Mouse (Mus musculus) thymus, adult 2 months (tissue): ENCODE data around the gene Ubfd1.

Source experiments
- CTCF ChIP-seq: fragments of 200-500 bp; IDR thresholded peaks from 2 replicates; pipeline ENCODE4 v1.5.1; 2012; ENCODE audit warnings: mild to moderate bottlenecking, control low read depth, low read length, moderate library complexity, borderline replicate concordance; ENCODE audit not compliant: control insufficient read depth, poor library complexity, insufficient read depth; ENCODE audit errors: extremely low read depth
- POLR2A ChIP-seq: fragments of 200-500 bp; IDR thresholded peaks from 2 replicates; pipeline ENCODE4 v1.6.1; 2012; ENCODE audit warnings: mild to moderate bottlenecking, low read length, control low read depth, moderate library complexity; ENCODE audit not compliant: control insufficient read depth, poor library complexity, insufficient read depth; ENCODE audit errors: extremely low read depth

DNA sequence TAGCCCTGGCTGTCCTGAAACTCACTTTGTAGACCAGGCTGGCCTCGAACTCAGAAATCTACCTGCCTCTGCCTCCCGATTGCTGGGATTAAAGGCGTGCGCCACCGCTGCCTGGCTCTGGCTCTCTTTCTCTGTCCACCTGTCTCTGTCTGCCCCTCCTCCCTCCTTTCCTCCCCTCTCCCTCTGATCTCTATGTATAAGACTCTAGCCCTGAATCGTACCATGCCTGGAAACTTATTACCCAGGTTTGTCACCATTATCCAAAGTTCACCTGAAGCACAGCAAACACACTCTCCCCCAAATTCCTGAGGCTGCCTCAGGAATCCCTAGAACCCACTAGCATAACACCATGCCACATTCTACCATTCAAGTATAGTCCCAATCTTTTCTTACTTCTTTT lies 41.2 kb downstream of the Ubfd1 start:
- TF ChIP-seq CTCF (no peak), POLR2A (no peak)
